Mouse (Mus musculus) olfactory bulb, adult 2 months (tissue): ENCODE results near the gene 2310033P09Rik.

Source experiments
- CTCF ChIP-seq: fragments of 200-500 bp; IDR thresholded peaks from 2 replicates; pipeline ENCODE4 v1.5.1; 2012; ENCODE audit warnings: low read depth, mild to moderate bottlenecking, low read length, moderate library complexity; ENCODE audit not compliant: insufficient read depth
- POLR2A ChIP-seq: fragments of 200-500 bp; IDR thresholded peaks from 2 replicates; pipeline ENCODE4 v1.6.1; 2012; ENCODE audit warnings: mild to moderate bottlenecking, low read depth, low read length, moderate library complexity; ENCODE audit not compliant: insufficient read depth

GRCm38 (mm10) chr11:59159099-59159498 is 49.0 kb upstream of the 2310033P09Rik start:
- TF ChIP-seq CTCF, result no peak
- TF ChIP-seq POLR2A, result no peak
